Mouse (Mus musculus): ENCODE measurements around the gene Dnajb9. TPM values are rescaled to one million over a fixed set of nuclear protein-coding genes. Genes with fewer than 3 reads are reported as not detected.

Dnajb9 gene
- total RNA-seq, 4 experiments from 2014 or later: 40.5 to 43.0 (median 41.6) TPM

Small RNAs within 50 kb of the gene (microRNA-seq; reads per million reads assigned to microRNA genes)
- gene Mir5627: 0.42 to 1.5 reads per million in 2 experiments

Other genes starting within 250 kb of the Dnajb9 start
- 100 to 1,000 TPM; 122 to 140 (median 130) TPM for gene Pnpla8, start 11.0 kb upstream of the Dnajb9 start, total RNA-seq (2022)
- gene Nrcam, start 118.6 kb upstream of the Dnajb9 start, total RNA-seq (2022): 100 to 1,000 TPM; 422 to 491 (median 453) TPM